Mouse (Mus musculus): ENCODE data around the gene Tsg101.

GRCm38 (mm10) chr7:46911250-46911649 is 8.5 kb downstream of the Tsg101 start:
- TF ChIP-seq CTCF (IDR thresholded peaks at IDR 0.05; ENCODE audit: control insufficient read depth, insufficient read depth, insufficient read length) (no peak), CEBPB (IDR thresholded peaks at IDR 0.05; ENCODE audit: low read depth) (no peak), USF1 (IDR thresholded peaks at IDR 0.05; ENCODE audit: low read depth) (no peak)
